Mouse (Mus musculus): Measurements from ENCODE around the gene Olfml1. TPM values are rescaled to one million over a fixed set of nuclear protein-coding genes. Genes with fewer than 3 reads are reported as not detected.

Olfml1 gene
- polyA plus RNA-seq, 1 experiment from 2014 or later = 8.5 TPM

DNA sequence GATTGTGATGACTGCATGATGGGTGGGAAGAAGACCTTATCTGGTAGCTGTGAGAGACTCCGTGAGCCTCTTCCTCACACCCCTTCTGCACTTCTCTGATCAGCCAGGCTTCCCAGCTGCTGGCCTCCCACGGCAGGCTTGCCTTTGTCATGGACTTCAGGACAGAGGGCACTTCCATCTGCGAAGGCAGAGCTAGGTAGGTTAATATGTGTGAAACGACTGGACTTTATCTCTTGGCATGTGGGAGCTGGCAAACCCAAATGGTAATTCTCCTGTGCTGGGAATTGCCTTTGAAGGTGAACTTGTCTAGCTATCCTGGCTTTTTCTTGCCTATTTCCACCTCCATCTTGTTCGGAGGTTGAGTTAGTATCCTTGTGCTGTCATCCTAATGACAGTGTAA lies 33.4 kb downstream of the Olfml1 start:
- no peak overlapping the region for H3K9ac ChIP-seq (ENCODE audit: low read length)
- no peaks in the 10 kb centered on the region for H3K4me1 ChIP-seq (ENCODE audit: control insufficient read depth, insufficient read depth, low read length)
- H3K4me2 ChIP-seq (ENCODE audit: low read depth) = no peak overlapping the region
- H3K36me3 ChIP-seq (ENCODE audit: control insufficient read depth, insufficient read depth, low read length) = no peaks in the 10 kb centered on the region
- ATAC-seq (ENCODE audit: insufficient read depth, low FRiP score, low TSS enrichment) = no peak
- H3K9me3 ChIP-seq (ENCODE audit: control insufficient read depth, low read length) = no peaks in the 10 kb centered on the region
- H3K27me3 ChIP-seq (ENCODE audit: control insufficient read depth, insufficient read depth, low read length) = no peaks in the 10 kb centered on the region
- H3K4me3 ChIP-seq (ENCODE audit: low read depth, low read length) = no peak overlapping the region
- H3K27ac ChIP-seq (ENCODE audit: low read depth, low read length) = no peak overlapping the region
- WGBS = 76% methylated on average over 5 of the region's 5 CpGs
- no peak for DNase-seq (ENCODE audit: low spot score)

DNA sequence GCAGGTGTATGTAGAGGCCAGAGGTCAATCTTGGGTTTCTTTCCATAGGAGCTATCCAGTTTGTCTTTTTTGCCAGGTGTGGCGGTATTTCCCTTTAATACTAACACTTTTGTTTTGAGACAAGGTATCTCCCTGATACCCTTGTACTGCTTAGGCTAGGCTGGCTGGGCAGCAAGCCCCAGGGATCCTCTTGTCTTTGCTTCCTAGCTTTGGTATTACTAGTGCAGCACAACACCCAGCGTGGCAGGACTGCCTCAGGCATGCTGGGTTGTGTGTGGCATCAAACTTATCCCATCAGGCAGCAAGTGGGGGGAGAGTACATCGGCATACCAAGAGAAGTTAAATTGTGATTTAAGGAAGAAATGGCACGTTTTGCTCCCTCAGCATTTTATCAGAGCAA lies 35.3 kb downstream of the Olfml1 start:
- Histone ChIP-seq H3K4me2 (ENCODE audit: low read depth) (no peak overlapping the region), H3K36me3 (ENCODE audit: control insufficient read depth, insufficient read depth, low read length) (no peaks in the 10 kb centered on the region), H3K9ac (ENCODE audit: low read length) (no peak overlapping the region), H3K4me3 (ENCODE audit: low read depth, low read length) (no peak overlapping the region), H3K27ac (ENCODE audit: low read depth, low read length) (no peak overlapping the region), H3K9me3 (ENCODE audit: control insufficient read depth, low read length) (no peaks in the 10 kb centered on the region), H3K27me3 (ENCODE audit: control insufficient read depth, insufficient read depth, low read length) (no peaks in the 10 kb centered on the region), H3K4me1 (ENCODE audit: control insufficient read depth, insufficient read depth, low read length) (no peaks in the 10 kb centered on the region)
- 90% methylated on average over 4 of the region's 4 CpGs for WGBS
- DNase-seq (ENCODE audit: low spot score) = no peak
- ATAC-seq (ENCODE audit: insufficient read depth, low FRiP score, low TSS enrichment) = no peak

DNA sequence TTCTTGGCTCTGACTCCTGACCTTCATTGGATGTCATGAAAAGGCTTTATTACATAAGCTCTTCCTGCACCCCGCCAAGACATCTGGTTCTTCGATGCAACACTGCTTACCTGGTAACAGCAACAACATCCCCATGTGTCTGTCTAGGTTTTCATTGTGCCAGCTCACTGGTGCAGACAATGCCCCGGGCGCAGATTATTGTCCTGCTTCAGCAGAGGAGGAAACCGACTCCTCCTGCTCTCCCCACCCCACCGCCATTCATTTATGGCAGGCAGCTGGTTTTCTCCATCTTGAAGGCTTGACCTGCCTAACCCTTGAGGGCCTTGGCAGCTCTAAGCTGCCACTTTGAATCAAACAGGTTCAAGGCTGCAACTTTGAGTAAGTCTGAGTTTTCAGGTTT lies 35.7 kb downstream of the Olfml1 start:
- H3K9ac ChIP-seq (ENCODE audit: low read length) = no peak overlapping the region
- ATAC-seq (ENCODE audit: insufficient read depth, low FRiP score, low TSS enrichment) = no peak
- no peaks in the 10 kb centered on the region for H3K9me3 ChIP-seq (ENCODE audit: control insufficient read depth, low read length)
- no peaks in the 10 kb centered on the region for H3K36me3 ChIP-seq (ENCODE audit: control insufficient read depth, insufficient read depth, low read length)
- DNase-seq (ENCODE audit: low spot score) = no peak
- WGBS = 67% methylated on average over 6 of the region's 6 CpGs
- H3K4me1 ChIP-seq (ENCODE audit: control insufficient read depth, insufficient read depth, low read length) = no peaks in the 10 kb centered on the region
- H3K4me3 ChIP-seq (ENCODE audit: low read depth, low read length) = no peak overlapping the region
- no peak overlapping the region for H3K4me2 ChIP-seq (ENCODE audit: low read depth)
- no peak overlapping the region for H3K27ac ChIP-seq (ENCODE audit: low read depth, low read length)
- H3K27me3 ChIP-seq (ENCODE audit: control insufficient read depth, insufficient read depth, low read length) = no peaks in the 10 kb centered on the region

DNA sequence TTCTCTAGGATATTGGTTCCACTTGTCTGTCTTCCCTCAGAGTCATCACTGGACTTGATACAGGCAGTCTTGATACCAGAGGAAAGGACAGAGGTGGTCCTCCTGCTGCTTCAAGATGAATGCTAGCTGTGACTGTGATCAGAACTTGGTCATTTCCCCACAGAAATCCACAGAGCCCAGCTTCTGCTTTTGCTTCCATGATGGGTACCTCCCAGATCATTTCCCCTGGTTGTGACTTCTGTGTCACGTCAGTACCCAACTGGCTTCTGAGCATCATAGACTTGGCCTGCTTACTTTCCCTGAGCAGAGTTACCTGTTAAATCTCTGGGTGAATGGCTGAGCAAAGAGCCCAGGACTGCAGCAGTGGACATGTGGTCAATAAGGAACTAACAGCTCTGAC lies 40.5 kb downstream of the Olfml1 start:
- WGBS = 93% methylated on average over 1 of the region's 1 CpGs
- no peak overlapping the region for H3K27ac ChIP-seq (ENCODE audit: low read depth, low read length)
- H3K4me3 ChIP-seq (ENCODE audit: low read depth, low read length) = no peak overlapping the region
- H3K4me1 ChIP-seq (ENCODE audit: control insufficient read depth, insufficient read depth, low read length) = no peaks in the 10 kb centered on the region
- H3K27me3 ChIP-seq (ENCODE audit: control insufficient read depth, insufficient read depth, low read length) = no peaks in the 10 kb centered on the region
- H3K36me3 ChIP-seq (ENCODE audit: control insufficient read depth, insufficient read depth, low read length) = no peaks in the 10 kb centered on the region
- no peak for DNase-seq (ENCODE audit: low spot score)
- no peak for ATAC-seq (ENCODE audit: insufficient read depth, low FRiP score, low TSS enrichment)
- no peak overlapping the region for H3K9ac ChIP-seq (ENCODE audit: low read length)
- no peaks in the 10 kb centered on the region for H3K9me3 ChIP-seq (ENCODE audit: control insufficient read depth, low read length)
- no peak overlapping the region for H3K4me2 ChIP-seq (ENCODE audit: low read depth)

DNA sequence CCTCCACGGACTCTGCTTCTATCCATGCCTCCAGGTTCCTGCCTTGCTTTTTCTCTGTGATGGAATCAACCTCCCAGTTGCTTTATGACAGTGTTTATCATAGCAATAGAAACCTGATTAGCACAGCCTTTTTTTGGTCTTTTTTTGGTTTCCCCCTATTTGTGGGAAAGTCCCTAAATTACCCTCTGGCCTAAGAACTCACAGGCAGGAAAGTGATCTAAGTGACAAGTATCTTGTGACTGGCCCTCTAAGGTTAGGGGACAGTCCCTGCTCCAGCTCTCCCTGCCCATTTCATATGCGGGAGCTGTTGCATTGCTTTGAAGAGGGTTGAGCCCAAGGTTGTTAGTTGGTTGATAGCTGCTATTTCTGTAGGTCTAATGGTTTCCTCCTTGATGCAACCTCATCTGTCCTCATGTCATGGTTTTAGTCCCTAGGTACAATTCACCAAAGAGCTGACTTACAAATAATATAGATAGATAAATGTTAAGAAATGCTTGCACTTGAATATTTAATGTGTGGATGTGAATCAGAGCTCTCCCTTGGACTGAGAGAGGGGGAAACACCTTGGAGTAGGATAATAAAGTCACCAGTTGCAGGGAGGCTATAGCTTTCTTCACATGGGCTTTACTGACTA lies 42.5 kb downstream of the Olfml1 start:
- DNase-seq (ENCODE audit: low spot score) (no peak), ATAC-seq (ENCODE audit: insufficient read depth, low FRiP score, low TSS enrichment) (no peak)
- Histone ChIP-seq H3K27ac (ENCODE audit: low read depth, low read length) (no peak overlapping the region), H3K4me2 (ENCODE audit: low read depth) (no peak overlapping the region), H3K9ac (ENCODE audit: low read length) (no peak overlapping the region), H3K4me3 (ENCODE audit: low read depth, low read length) (no peak overlapping the region), H3K27me3 (ENCODE audit: control insufficient read depth, insufficient read depth, low read length) (no peaks in the 10 kb centered on the region), H3K4me1 (ENCODE audit: control insufficient read depth, insufficient read depth, low read length) (no peaks in the 10 kb centered on the region), H3K36me3 (ENCODE audit: control insufficient read depth, insufficient read depth, low read length) (no peaks in the 10 kb centered on the region), H3K9me3 (ENCODE audit: control insufficient read depth, low read length) (no peaks in the 10 kb centered on the region)
- WGBS = 81% methylated on average over 2 of the region's 2 CpGs

DNA sequence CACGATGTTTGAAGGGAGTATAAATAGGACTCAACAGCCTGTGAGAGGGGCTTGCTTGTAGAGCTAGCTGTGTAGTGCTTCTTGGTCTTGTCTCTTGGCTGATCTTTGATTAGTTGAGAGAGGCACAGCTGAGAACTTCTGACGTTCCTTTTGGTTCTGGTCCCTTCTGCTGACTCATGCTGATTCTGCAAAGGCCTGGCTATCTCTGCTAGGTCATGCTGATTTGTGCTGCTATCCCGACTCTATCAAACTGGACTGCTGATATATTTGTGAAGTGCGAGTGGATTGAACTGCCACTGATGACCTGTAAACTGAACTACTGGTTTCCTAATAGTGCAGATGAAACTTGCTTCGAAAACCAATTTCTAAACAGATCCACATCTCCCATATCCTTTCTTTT lies 43.6 kb downstream of the Olfml1 start:
- Histone ChIP-seq H3K27me3 (ENCODE audit: control insufficient read depth, insufficient read depth, low read length) (no peaks in the 10 kb centered on the region), H3K36me3 (ENCODE audit: control insufficient read depth, insufficient read depth, low read length) (no peaks in the 10 kb centered on the region), H3K9ac (ENCODE audit: low read length) (no peak overlapping the region), H3K9me3 (ENCODE audit: control insufficient read depth, low read length) (no peaks in the 10 kb centered on the region), H3K27ac (ENCODE audit: low read depth, low read length) (no peak overlapping the region), H3K4me3 (ENCODE audit: low read depth, low read length) (no peak overlapping the region), H3K4me1 (ENCODE audit: control insufficient read depth, insufficient read depth, low read length) (no peaks in the 10 kb centered on the region), H3K4me2 (ENCODE audit: low read depth) (no peak overlapping the region)
- no peak for DNase-seq (ENCODE audit: low spot score)
- WGBS = 93% methylated on average over 5 of the region's 5 CpGs
- no peak for ATAC-seq (ENCODE audit: insufficient read depth, low FRiP score, low TSS enrichment)

DNA sequence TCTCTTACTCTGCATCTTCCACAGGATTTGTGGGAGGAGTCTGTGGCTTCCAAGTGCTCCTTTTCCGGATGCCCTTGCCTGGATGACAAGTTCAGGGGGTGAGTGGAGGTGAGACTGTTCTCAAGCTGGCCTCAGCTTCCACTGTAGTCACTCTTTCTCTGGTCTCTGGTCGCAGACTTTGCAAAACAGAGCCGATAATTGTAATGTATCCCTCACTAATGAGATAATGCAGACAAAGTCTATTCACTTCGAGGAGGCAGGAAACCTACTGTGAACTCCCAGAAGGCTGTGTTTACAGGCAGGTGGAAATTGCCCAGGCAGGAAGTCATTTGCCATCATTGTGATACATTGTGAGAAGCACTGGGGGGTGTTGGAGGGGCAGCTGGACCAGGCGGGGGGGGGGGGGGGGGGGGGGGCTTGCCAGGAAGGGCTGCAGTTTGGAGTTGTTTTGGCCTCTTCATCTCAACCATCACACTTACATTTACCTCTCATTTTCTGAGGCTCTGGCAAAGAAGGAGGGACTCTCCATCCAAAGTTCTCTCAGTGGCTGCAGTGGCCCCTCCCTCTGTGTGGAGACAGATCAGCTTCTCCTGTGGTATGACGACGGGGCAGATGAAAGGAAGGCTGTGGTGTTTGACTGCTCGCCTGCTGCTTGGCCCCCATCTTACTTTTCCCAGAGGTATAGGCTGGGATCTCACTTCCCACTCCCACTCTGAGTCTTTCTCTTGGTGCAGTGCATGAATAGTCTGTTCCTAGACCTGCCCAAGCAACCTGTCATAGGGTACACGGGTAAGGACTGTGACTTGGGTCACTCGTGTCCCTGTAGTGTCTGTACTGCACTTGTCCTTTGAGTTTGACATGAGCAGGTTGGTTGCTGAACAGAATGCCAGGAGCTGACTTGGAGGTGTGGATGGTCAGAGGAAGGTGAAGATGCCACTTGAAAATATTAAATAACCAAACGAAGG lies 51.1 kb downstream of the Olfml1 start:
- no peak for ATAC-seq (ENCODE audit: insufficient read depth, low FRiP score, low TSS enrichment)

DNA sequence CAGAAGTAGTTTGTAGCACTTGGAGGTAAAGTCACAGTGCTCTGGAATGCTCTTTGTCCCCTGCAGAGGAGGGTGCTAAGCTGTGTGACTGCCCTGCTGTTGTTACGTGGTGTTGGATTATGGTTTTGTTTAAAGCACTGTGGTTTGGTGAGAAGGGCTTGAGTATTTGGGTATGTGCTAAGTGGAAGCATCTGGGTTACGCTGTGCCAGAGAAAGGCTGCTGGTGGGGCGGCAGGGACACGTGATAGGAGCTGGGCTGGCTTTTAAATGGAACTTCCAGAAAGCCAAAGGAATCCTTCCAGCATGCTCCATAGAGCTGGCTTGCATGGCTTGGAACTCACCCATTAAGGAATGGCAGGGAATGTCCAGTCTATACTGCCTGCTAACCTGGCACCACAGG lies 52.0 kb downstream of the Olfml1 start:
- WGBS = 71% methylated on average over 4 of the region's 4 CpGs
- ATAC-seq (ENCODE audit: insufficient read depth, low FRiP score, low TSS enrichment) (no peak), DNase-seq (ENCODE audit: low spot score) (no peak)
- Histone ChIP-seq H3K4me1 (ENCODE audit: control insufficient read depth, insufficient read depth, low read length) (no peaks in the 10 kb centered on the region), H3K4me3 (ENCODE audit: low read depth, low read length) (no peak overlapping the region), H3K36me3 (ENCODE audit: control insufficient read depth, insufficient read depth, low read length) (no peaks in the 10 kb centered on the region), H3K9ac (ENCODE audit: low read length) (no peak overlapping the region), H3K9me3 (ENCODE audit: control insufficient read depth, low read length) (no peaks in the 10 kb centered on the region), H3K27me3 (ENCODE audit: control insufficient read depth, insufficient read depth, low read length) (no peaks in the 10 kb centered on the region), H3K4me2 (ENCODE audit: low read depth) (no peak overlapping the region), H3K27ac (ENCODE audit: low read depth, low read length) (no peak overlapping the region)

More for the DNA sequence above, 51.1 kb downstream of the Olfml1 start:
- no peaks in the 10 kb centered on the region for H3K27me3 ChIP-seq (ENCODE audit: control insufficient read depth, insufficient read depth, low read length)
- no peaks in the 10 kb centered on the region for H3K36me3 ChIP-seq (ENCODE audit: control insufficient read depth, insufficient read depth, low read length)
- no peaks in the 10 kb centered on the region for H3K4me1 ChIP-seq (ENCODE audit: control insufficient read depth, insufficient read depth, low read length)
- DNase-seq (ENCODE audit: low spot score) = no peak
- H3K27ac ChIP-seq (ENCODE audit: low read depth, low read length) = no peak overlapping the region
- no peaks in the 10 kb centered on the region for H3K9me3 ChIP-seq (ENCODE audit: control insufficient read depth, low read length)
- no peak overlapping the region for H3K9ac ChIP-seq (ENCODE audit: low read length)
- H3K4me3 ChIP-seq (ENCODE audit: low read depth, low read length) = no peak overlapping the region
- 32% methylated on average over 10 of the region's 11 CpGs for WGBS
- H3K4me2 ChIP-seq (ENCODE audit: low read depth) = no peak overlapping the region

DNA sequence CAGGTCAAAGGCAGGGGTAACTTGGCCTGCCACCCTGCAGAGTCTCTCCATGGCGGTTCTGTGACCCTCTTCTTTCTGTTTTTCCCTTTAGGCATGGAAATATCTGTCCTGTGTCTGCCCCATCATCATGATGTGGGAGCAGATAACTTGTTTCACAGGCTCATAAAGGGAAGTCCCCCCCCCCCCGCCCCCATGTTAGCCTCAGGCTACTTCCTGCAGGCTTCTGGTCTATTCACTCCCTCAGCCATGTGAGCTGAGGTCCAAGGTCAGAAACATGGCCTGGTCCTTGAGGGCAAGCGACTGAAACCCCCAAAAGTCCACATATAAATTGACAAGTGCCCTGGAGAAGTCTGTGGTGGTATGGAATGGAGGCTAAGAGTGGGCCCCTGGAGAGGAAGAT lies 52.9 kb downstream of the Olfml1 start:
- ATAC-seq (ENCODE audit: insufficient read depth, low FRiP score, low TSS enrichment) (no peak), DNase-seq (ENCODE audit: low spot score) (no peak)
- no peak overlapping the region for H3K4me3 ChIP-seq (ENCODE audit: low read depth, low read length)
- H3K27me3 ChIP-seq (ENCODE audit: control insufficient read depth, insufficient read depth, low read length) = no peaks in the 10 kb centered on the region
- H3K4me2 ChIP-seq (ENCODE audit: low read depth) = no peak overlapping the region
- no peak overlapping the region for H3K27ac ChIP-seq (ENCODE audit: low read depth, low read length)
- no peaks in the 10 kb centered on the region for H3K36me3 ChIP-seq (ENCODE audit: control insufficient read depth, insufficient read depth, low read length)
- no peaks in the 10 kb centered on the region for H3K4me1 ChIP-seq (ENCODE audit: control insufficient read depth, insufficient read depth, low read length)
- H3K9ac ChIP-seq (ENCODE audit: low read length) = no peak overlapping the region
- WGBS = 75% methylated on average over 3 of the region's 3 CpGs
- no peaks in the 10 kb centered on the region for H3K9me3 ChIP-seq (ENCODE audit: control insufficient read depth, low read length)
